In the genomic region with DNA sequence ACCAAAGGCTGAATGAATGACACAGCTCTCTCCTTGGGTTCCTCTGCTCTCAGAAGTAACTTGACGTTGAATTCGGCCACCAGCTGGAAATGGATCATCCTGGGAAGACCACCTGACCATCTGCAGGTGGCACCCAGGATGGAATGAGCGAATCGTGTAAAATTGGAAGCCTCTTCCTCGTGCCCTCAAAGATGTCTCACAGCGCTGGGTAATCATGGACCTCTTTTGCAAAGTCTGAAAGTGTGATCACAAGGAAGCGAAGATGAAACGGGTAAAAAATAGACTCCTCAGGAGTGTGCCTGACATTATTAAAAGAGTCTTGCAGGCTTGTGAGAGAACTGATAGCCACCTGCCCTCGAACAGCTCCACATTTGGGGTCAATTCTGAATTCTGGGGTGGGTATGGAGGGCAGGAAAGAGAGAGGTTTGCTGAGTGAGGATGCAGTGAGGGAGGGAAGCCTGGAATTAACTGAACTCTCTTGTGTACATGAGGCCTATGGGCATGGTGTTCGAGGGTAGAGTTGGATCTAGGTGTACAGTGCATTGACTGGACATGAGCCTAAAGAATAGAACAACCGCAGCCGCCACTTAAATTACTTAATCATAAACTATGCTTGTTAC, we compare ENCODE assay signal across 10 mouse cellular contexts.
DNase-seq lines count a peak whose midpoint lies in the region; ATAC-seq and TF ChIP-seq lines count a peak whose summit lies in the region.
"Had no signal": no experiment of that assay in that cellular context is flagged by ENCODE, and none has a peak within 500 bp of the region (broad histone marks: within the 10 kb centered on the region; RNA-seq: fewer than 3 reads in every experiment).

No protein-coding gene starts in this region.

- no peaks in the 10 kb centered on the region for H3K27me3 ChIP-seq in heart, embryonic 15.5 days
- no peaks in the 10 kb centered on the region for H3K27me3 ChIP-seq in embryonic facial prominence, embryonic 14.5 days (replicated peaks; ENCODE audit: control insufficient read depth, insufficient read depth, low read length)
- no peaks in the 10 kb centered on the region for H3K27me3 ChIP-seq in hindbrain, embryonic 16.5 days (replicated peaks; ENCODE audit: control insufficient read depth, insufficient read depth, low read length)
- H3K27me3 ChIP-seq in midbrain, embryonic 16.5 days (ENCODE audit: control insufficient read depth, insufficient read depth, low read depth, low read length), result no peaks in the 10 kb centered on the region
- H3K27me3 ChIP-seq in liver, postnatal 0 days (ENCODE audit: insufficient read depth, low read length), result peaks cover 42% of the 10 kb centered on the region

- peak overlapping the region; percentile 90 for H3K4me2 ChIP-seq in heart, embryonic 15.5 days
- peak overlapping the region; percentile 86 for H3K4me2 ChIP-seq in embryonic facial prominence, embryonic 14.5 days (ENCODE audit: low read depth, low read length)
- H3K4me2 ChIP-seq in hindbrain, embryonic 16.5 days (ENCODE audit: low read length), result peak overlapping the region; percentile 71
- peak overlapping the region; percentile 92 for H3K4me2 ChIP-seq in midbrain, embryonic 16.5 days (ENCODE audit: low read length)
- H3K4me2 ChIP-seq in liver, postnatal 0 days (ENCODE audit: low read depth, low read length), result no peak overlapping the region

- peaks cover 21% of the 10 kb centered on the region for H3K4me1 ChIP-seq in heart, embryonic 15.5 days (replicated peaks)
- peaks cover 20% of the 10 kb centered on the region; the same call in 1 of the 2 replicates for H3K4me1 ChIP-seq in embryonic facial prominence, embryonic 14.5 days (ENCODE audit: control insufficient read depth, insufficient read depth, low read length)
- peaks cover 39% of the 10 kb centered on the region for H3K4me1 ChIP-seq in hindbrain, embryonic 16.5 days (ENCODE audit: control insufficient read depth, insufficient read depth, low read depth, low read length)
- H3K4me1 ChIP-seq in midbrain, embryonic 16.5 days (ENCODE audit: control insufficient read depth, insufficient read depth, low read length), result peaks cover 51% of the 10 kb centered on the region
- H3K4me1 ChIP-seq in liver, postnatal 0 days (ENCODE audit: insufficient read depth), result peaks cover 11% of the 10 kb centered on the region

- no peaks in the 10 kb centered on the region for H3K9me3 ChIP-seq in heart, embryonic 15.5 days (replicated peaks)
- H3K9me3 ChIP-seq in embryonic facial prominence, embryonic 14.5 days (ENCODE audit: control insufficient read depth, low read length), result no peaks in the 10 kb centered on the region
- no peaks in the 10 kb centered on the region for H3K9me3 ChIP-seq in hindbrain, embryonic 16.5 days (ENCODE audit: control insufficient read depth, low read length)
- H3K9me3 ChIP-seq in midbrain, embryonic 16.5 days (replicated peaks; ENCODE audit: control insufficient read depth, low read length, poor library complexity, severe bottlenecking), result no peaks in the 10 kb centered on the region
- H3K9me3 ChIP-seq in liver, postnatal 0 days (ENCODE audit: low read length), result no peaks in the 10 kb centered on the region

- H3K4me3 ChIP-seq in heart, embryonic 15.5 days, result peak overlapping the region; percentile 80
- peak overlapping the region; percentile 85 for H3K4me3 ChIP-seq in embryonic facial prominence, embryonic 14.5 days (ENCODE audit: low read depth, low read length)
- peak overlapping the region; percentile 88 for H3K4me3 ChIP-seq in hindbrain, embryonic 16.5 days (ENCODE audit: low read length)
- peak overlapping the region; percentile 91 for H3K4me3 ChIP-seq in midbrain, embryonic 16.5 days (ENCODE audit: low read depth, low read length)
- no peak overlapping the region for H3K4me3 ChIP-seq in liver, postnatal 0 days (ENCODE audit: low read depth, low read length)

- no peak for ATAC-seq in heart, embryonic 15.5 days (replicated peaks; ENCODE audit: insufficient number of reproducible peaks, insufficient read depth, low FRiP score, low read depth)
- no peak for ATAC-seq in embryonic facial prominence, embryonic 14.5 days (ENCODE audit: low read depth)
- ATAC-seq in hindbrain, embryonic 16.5 days, result no peak
- no peak for ATAC-seq in midbrain, embryonic 16.5 days
- ATAC-seq in liver, postnatal 0 days, result no peak

- no peak for TF ChIP-seq CTCF in liver, postnatal 0 days (IDR thresholded peaks at IDR 0.05; ENCODE audit: low read depth)

- DNase-seq in heart, adult 9 months (ENCODE audit: low spot score in 2 of 2), result no peak
- DNase-seq in embryonic facial prominence, embryonic 14.5 days (ENCODE audit: low spot score), result no peak
- DNase-seq in thymus, postnatal 25 days, result no peak
- DNase-seq in frontal cortex, postnatal 14 days (ENCODE audit: low spot score in 2 of 2), result no peak
- no peak for DNase-seq in liver, postnatal 0 days
- DNase-seq: gastrocnemius, postnatal 14 days; lung, postnatal 14 days had no signal

- no peak overlapping the region for H3K27ac ChIP-seq in heart, embryonic 15.5 days
- H3K27ac ChIP-seq in embryonic facial prominence, embryonic 14.5 days (replicated peaks; ENCODE audit: low read depth, low read length), result no peak overlapping the region
- peak overlapping the region; percentile 11 for H3K27ac ChIP-seq in hindbrain, embryonic 16.5 days (ENCODE audit: low read depth, low read length)
- H3K27ac ChIP-seq in midbrain, embryonic 16.5 days (ENCODE audit: low read length), result peak overlapping the region; percentile 99
- H3K27ac ChIP-seq in liver, postnatal 0 days (ENCODE audit: low read depth), result no peak overlapping the region

- WGBS in heart, embryonic 15.5 days, result 78% methylated on average over 12 of the region's 12 CpGs
- 68% methylated on average over 12 of the region's 12 CpGs for WGBS in embryonic facial prominence, embryonic 14.5 days
- WGBS in hindbrain, embryonic 16.5 days, result 30% methylated on average over 12 of the region's 12 CpGs
- 22% methylated on average over 12 of the region's 12 CpGs for WGBS in midbrain, embryonic 16.5 days
- WGBS in liver, postnatal 0 days (ENCODE audit: insufficient replicate concordance), result 78% methylated on average over 12 of the region's 12 CpGs

- no peak for TF ChIP-seq EP300 in liver, postnatal 0 days (IDR thresholded peaks at IDR 0.05; ENCODE audit: low read depth)

- no peak overlapping the region for H3K9ac ChIP-seq in heart, embryonic 15.5 days
- H3K9ac ChIP-seq in embryonic facial prominence, embryonic 14.5 days (ENCODE audit: low read depth, low read length), result no peak overlapping the region
- H3K9ac ChIP-seq in hindbrain, embryonic 16.5 days (ENCODE audit: low read depth, low read length), result peak overlapping the region; percentile 99
- H3K9ac ChIP-seq in midbrain, embryonic 16.5 days (ENCODE audit: low read depth, low read length), result peak overlapping the region; percentile 100
- no peak overlapping the region for H3K9ac ChIP-seq in liver, postnatal 0 days (replicated peaks)

- no peaks in the 10 kb centered on the region for H3K36me3 ChIP-seq in heart, embryonic 15.5 days
- H3K36me3 ChIP-seq in embryonic facial prominence, embryonic 14.5 days (ENCODE audit: control insufficient read depth, insufficient read depth, low read length), result no peaks in the 10 kb centered on the region
- H3K36me3 ChIP-seq in hindbrain, embryonic 16.5 days (ENCODE audit: control insufficient read depth, insufficient read depth, low read length), result no peaks in the 10 kb centered on the region
- H3K36me3 ChIP-seq in midbrain, embryonic 16.5 days (ENCODE audit: control insufficient read depth, insufficient read depth, low read length), result no peaks in the 10 kb centered on the region
- no peaks in the 10 kb centered on the region for H3K36me3 ChIP-seq in liver, postnatal 0 days (replicated peaks; ENCODE audit: insufficient read depth, low read length)

Comparison
In these comparisons a context has a peak if more than half of its experiments do, and no peak if none do; other contexts are left out.
1. H3K27ac ChIP-seq: peak in hindbrain, embryonic 16.5 days (single experiment) and midbrain, embryonic 16.5 days (single experiment); none in heart, embryonic 15.5 days (single experiment), embryonic facial prominence, embryonic 14.5 days (single experiment) and liver, postnatal 0 days (single experiment).
2. H3K9ac ChIP-seq: peak in hindbrain, embryonic 16.5 days (single experiment) and midbrain, embryonic 16.5 days (single experiment); none in heart, embryonic 15.5 days (single experiment), embryonic facial prominence, embryonic 14.5 days (single experiment) and liver, postnatal 0 days (single experiment).